Mouse (Mus musculus) hindbrain, embryonic 10.5 days (tissue): ENCODE measurements around the gene Kpna4. TPM values are rescaled to one million over a fixed set of nuclear protein-coding genes. Genes with fewer than 3 reads are reported as not detected.
A peak's percentile ranks its signal among the peaks of the same experiment; 100 is the strongest.

Source experiments
- DNase-seq: peaks from one replicate; pipeline ENCODE4 v3.0.0-alpha.2; 2017; ENCODE audit warnings: low spot score
- H3K27ac ChIP-seq: fragments of 300-500 bp; sonication (generic); 2 replicates; pipeline ENCODE4 v1.5.1; 2016; ENCODE audit warnings: mild to moderate bottlenecking, moderate library complexity
- H3K27me3 ChIP-seq: fragments of 300-500 bp; sonication (generic); 2 replicates; pipeline ENCODE4 v1.6.1; 2016; ENCODE audit warnings: mild to moderate bottlenecking; ENCODE audit not compliant: poor library complexity, insufficient read depth, severe bottlenecking
- H3K36me3 ChIP-seq: fragments of 300-500 bp; sonication (generic); 2 replicates; pipeline ENCODE4 v1.6.1; 2016; ENCODE audit warnings: mild to moderate bottlenecking, moderate library complexity
- H3K4me1 ChIP-seq: fragments of 300-500 bp; sonication (generic); replicated peaks from 2 replicates; pipeline ENCODE4 v1.6.1; 2016; ENCODE audit warnings: mild to moderate bottlenecking
- H3K4me3 ChIP-seq: fragments of 300-500 bp; sonication (generic); 2 replicates; pipeline ENCODE4 v1.5.1; 2016; ENCODE audit warnings: mild to moderate bottlenecking, moderate library complexity
- H3K9me3 ChIP-seq: fragments of 300-500 bp; sonication (generic); 2 replicates; pipeline ENCODE4 v1.6.1; 2016; ENCODE audit warnings: mild to moderate bottlenecking, moderate library complexity
- WGBS: fragments of 180-500 bp; shearing (Covaris S2); methylation state at CpG from one replicate; pipeline ENCODE4 v1.1.7; 2016; 5-methylcytosine and 5-hydroxymethylcytosine counted together
- polyA plus RNA-seq: library from polyadenylated mRNA; unstranded; fragments of >200 nt; fragmentation: Nextera tagmentation; extraction: Ambion mirVana; gene quantifications from 2 replicates; pipeline ENCODE4 v1.2.1, GENCODE M21; 2016

Gene Kpna4
- polyA plus RNA-seq, 1 experiment from 2014 or later = 26.4 TPM

DNA sequence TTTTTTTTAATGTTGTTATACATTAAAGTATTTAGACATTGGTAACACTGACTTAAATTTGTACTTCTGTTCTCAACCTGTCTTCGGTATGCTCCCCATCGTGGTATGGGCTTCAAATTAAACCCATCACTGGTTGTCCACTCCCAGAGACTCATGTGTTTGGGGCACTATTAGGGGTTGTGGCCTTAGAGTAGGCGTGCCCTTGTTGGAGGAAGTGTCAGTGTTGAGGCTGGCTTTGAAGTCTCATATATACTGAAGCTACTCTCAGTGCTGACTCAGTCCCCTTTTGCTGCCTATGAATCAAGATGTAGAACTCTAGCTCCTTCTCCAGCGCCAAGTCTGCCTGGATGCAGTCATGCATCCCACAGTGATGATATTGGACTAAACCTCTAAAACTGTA lies 66.2 kb downstream of the Kpna4 start:
- Histone ChIP-seq H3K4me1 (no peaks in the 10 kb centered on the region), H3K4me3 (no peak overlapping the region)
- WGBS = 92% methylated on average over 4 of the region's 4 CpGs

DNA sequence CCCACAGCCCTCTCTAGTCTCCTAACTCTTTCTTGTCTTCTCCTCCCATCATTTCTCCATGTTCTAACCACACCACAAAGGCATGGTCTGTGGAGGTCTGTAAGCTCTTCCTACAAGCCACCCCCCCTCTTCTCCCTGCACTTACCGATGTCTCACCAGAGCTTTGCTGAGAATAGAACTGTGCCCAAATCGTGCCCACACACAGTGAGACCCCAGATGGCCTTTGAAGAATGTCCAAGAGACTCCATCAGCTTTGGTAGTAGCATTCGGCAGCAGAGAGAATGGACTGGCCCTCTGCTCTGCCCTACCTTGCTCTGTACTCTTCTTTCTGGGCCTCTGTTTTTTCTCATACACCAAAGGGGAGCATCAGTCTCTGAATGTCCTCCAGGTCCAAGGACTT lies 71.0 kb downstream of the Kpna4 start:
- 90% methylated on average over 3 of the region's 3 CpGs for WGBS

More for the DNA sequence above, 66.2 kb downstream of the Kpna4 start:
- Histone ChIP-seq H3K27ac (no peak overlapping the region), H3K36me3 (no peaks in the 10 kb centered on the region), H3K9me3 (no peaks in the 10 kb centered on the region), H3K27me3 (no peaks in the 10 kb centered on the region)
- DNase-seq = no peak

DNA sequence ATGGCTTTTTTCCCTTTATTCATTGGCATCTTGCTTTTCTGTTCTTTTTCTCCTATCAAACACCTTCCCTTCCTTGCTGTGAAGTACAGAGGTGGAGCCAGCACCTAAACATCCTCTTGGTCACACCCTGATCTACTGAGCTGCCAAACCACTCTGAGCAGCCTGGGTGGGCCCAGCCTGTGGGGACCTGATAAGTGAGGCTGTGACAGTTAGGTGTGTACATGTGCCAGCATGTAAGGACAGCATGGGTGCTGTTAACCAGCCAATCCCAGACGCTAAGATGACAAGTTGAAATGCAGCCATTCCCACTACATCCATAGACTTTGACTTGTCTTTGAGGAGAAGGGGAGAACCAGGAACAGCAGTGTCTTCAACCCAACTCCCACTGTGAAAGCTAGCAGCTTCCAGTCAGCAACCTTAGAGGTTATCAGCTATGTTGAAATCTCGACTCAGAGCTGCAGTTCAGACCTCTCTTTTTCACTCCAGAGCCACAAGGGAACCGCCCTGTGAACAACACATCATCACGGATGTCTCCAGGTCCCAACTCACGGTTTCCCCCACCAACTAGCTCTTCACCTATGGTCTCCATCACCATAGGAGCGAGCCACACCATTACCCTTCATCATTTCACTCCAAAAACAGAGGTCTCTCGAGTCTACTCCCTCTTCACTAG lies 72.0 kb downstream of the Kpna4 start:
- H3K36me3 ChIP-seq = no peaks in the 10 kb centered on the region
- H3K4me1 ChIP-seq = no peaks in the 10 kb centered on the region
- H3K27me3 ChIP-seq = no peaks in the 10 kb centered on the region
- H3K9me3 ChIP-seq = no peaks in the 10 kb centered on the region
- no peak for DNase-seq
- no peak overlapping the region for H3K27ac ChIP-seq
- no peak overlapping the region for H3K4me3 ChIP-seq
- WGBS = 83% methylated on average over 7 of the region's 7 CpGs

More for the DNA sequence above, 71.0 kb downstream of the Kpna4 start:
- Histone ChIP-seq H3K27me3 (no peaks in the 10 kb centered on the region), H3K4me1 (no peaks in the 10 kb centered on the region), H3K27ac (no peak overlapping the region), H3K4me3 (no peak overlapping the region), H3K36me3 (no peaks in the 10 kb centered on the region), H3K9me3 (no peaks in the 10 kb centered on the region)
- DNase-seq = no peak

DNA sequence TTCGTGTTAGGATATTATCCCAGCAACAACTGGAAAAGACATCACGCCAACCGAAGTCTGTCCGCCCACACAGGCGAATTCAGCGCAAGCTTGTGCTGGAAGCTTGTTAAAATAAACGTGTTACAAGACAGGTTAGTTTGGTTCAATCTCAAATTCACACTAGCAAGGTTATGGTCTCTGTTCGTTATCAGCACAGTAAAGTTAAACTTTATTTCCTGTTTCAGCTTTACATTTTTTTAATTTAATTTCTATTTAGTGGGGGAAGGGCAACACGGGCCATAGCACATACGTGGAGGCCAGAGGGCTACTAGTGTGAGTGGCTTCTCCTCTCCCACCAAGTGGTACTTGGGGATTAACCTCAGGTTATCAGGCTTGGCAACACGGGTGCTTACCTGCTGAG lies 75.0 kb downstream of the Kpna4 start:
- WGBS = 91% methylated on average over 11 of the region's 11 CpGs

DNA sequence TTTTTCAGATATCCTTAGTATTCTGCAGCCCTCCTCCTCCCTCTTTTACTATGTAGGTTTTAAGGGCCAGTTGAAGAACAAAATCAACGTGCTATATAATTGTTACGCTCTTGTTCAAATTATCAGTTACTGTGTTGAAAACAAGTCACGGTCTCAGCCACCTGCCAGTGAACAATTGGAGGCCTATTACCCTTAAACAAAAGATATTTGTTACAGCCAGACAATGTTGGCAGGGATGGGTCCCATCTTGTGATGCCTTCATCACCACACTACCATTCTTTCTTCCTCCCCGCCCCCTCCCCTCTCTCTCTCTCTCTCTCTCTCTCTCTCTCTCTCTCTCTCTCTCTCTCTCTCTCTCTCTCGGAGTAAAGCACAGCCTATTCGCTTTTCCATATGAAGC lies 77.9 kb downstream of the Kpna4 start:
- Histone ChIP-seq H3K9me3 (no peaks in the 10 kb centered on the region), H3K27ac (no peak overlapping the region), H3K36me3 (no peaks in the 10 kb centered on the region), H3K27me3 (peaks cover 5% of the 10 kb centered on the region; the same call in 1 of the 2 replicates), H3K4me1 (peaks cover 22% of the 10 kb centered on the region; the same call in 1 of the 2 replicates), H3K4me3 (no peak overlapping the region)
- WGBS = 75% methylated on average over 6 of the region's 6 CpGs
- no peak for DNase-seq

More for the DNA sequence above, 75.0 kb downstream of the Kpna4 start:
- H3K4me3 ChIP-seq = no peak overlapping the region
- H3K27me3 ChIP-seq = peaks cover 5% of the 10 kb centered on the region; the same call in 1 of the 2 replicates
- no peak overlapping the region for H3K27ac ChIP-seq
- no peaks in the 10 kb centered on the region for H3K4me1 ChIP-seq
- H3K9me3 ChIP-seq = no peaks in the 10 kb centered on the region
- H3K36me3 ChIP-seq = no peaks in the 10 kb centered on the region
- no peak for DNase-seq

DNA sequence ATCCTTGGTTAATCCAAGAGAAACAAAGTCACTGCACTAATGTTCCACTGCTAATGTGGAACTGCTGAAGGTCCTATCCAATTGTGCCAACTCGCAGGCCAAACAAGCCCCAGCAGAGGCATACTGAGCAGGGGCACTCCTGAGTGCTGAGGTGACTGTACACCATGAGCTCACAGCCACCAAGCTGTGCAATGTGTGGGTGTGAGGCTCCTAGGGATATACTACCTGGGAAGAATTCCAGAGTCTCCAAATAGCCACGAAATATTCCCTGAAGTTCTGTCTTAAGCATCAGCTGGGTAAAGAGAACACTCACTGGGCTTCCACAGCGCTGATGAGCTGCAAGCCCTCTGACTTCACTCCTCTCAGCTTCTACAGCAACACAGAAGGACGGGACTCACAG lies 79.2 kb downstream of the Kpna4 start:
- H3K36me3 ChIP-seq = peaks cover 7% of the 10 kb centered on the region
- H3K9me3 ChIP-seq = no peaks in the 10 kb centered on the region
- DNase-seq = no peak
- no peak overlapping the region for H3K4me3 ChIP-seq
- peaks cover 29% of the 10 kb centered on the region for H3K4me1 ChIP-seq
- H3K27me3 ChIP-seq = peaks cover 5% of the 10 kb centered on the region; the same call in 1 of the 2 replicates
- 85% methylated on average over 4 of the region's 4 CpGs for WGBS
- no peak overlapping the region for H3K27ac ChIP-seq

DNA sequence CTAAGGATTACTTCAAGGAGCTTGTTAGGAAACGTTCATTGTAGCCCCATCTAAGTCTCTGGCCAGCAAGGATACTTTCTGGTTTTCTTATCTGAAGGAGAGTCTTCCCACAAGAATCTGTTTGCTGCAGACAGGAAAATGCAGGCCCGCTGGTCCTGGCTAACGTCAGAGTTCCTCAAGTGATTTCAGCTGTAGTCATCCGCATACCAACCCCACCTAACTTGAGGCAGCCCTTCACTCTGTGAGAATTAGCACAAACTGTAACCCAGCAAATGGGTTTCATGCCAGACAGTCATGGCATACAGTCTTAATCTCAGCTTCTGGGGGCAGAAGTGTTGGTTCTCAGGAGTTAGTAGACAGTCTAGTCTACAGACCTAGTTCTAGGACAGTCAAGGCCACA lies 80.4 kb downstream of the Kpna4 start:
- Histone ChIP-seq H3K4me1 (peaks cover 37% of the 10 kb centered on the region), H3K9me3 (no peaks in the 10 kb centered on the region), H3K27ac (0 out of 2 replicates have a peak overlapping the region, but pooled peaks have one; percentile 3), H3K36me3 (peaks cover 16% of the 10 kb centered on the region), H3K27me3 (peaks cover 5% of the 10 kb centered on the region; the same call in 1 of the 2 replicates), H3K4me3 (no peak overlapping the region)
- 76% methylated on average over 4 of the region's 4 CpGs for WGBS
- DNase-seq = no peak

DNA sequence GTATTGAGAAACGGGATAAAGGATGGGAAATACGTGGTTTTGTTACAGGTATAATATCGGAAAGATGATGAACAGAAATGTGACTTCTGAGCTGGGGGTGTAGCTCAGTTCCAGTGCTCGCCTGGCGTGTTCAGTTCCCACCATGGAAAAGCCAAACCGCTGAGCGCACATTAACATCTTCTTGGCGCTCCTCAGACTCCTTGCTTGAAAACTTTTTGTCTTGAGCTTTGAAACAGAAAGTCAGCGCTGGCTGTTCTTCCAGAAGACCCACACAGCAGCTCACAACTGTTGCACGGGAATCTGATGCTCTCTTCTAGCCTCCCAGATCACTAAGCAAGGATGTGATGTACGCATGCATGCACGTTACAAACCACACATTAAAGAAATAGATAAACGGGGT lies 81.2 kb downstream of the Kpna4 start:
- peaks cover 5% of the 10 kb centered on the region; the same call in 1 of the 2 replicates for H3K27me3 ChIP-seq
- 20% methylated on average over 13 of the region's 13 CpGs for WGBS
- H3K27ac ChIP-seq = peak overlapping the region; percentile 100

DNA sequence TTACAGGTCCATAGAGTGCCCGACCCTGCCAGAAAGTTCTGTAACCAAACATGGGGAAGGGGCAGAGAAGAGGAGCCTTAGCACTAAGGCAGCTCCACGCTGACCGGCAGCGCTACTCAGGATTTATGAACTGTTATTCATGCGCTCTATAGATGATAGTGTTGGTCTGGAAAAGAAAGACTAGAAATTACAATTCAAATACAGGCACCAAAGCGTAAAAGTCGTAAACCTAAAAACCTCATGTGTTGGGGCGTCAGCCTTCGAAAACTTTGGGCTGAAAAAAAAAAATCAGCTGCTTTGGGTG lies 81.6 kb downstream of the Kpna4 start:
- no peaks in the 10 kb centered on the region for H3K9me3 ChIP-seq
- 9% methylated on average over 9 of the region's 9 CpGs for WGBS

More for the DNA sequence above, 81.2 kb downstream of the Kpna4 start:
- Histone ChIP-seq H3K4me1 (peaks cover 45% of the 10 kb centered on the region), H3K9me3 (no peaks in the 10 kb centered on the region), H3K4me3 (peak overlapping the region; percentile 96), H3K36me3 (peaks cover 24% of the 10 kb centered on the region)
- DNase-seq = peak; percentile 35

DNA sequence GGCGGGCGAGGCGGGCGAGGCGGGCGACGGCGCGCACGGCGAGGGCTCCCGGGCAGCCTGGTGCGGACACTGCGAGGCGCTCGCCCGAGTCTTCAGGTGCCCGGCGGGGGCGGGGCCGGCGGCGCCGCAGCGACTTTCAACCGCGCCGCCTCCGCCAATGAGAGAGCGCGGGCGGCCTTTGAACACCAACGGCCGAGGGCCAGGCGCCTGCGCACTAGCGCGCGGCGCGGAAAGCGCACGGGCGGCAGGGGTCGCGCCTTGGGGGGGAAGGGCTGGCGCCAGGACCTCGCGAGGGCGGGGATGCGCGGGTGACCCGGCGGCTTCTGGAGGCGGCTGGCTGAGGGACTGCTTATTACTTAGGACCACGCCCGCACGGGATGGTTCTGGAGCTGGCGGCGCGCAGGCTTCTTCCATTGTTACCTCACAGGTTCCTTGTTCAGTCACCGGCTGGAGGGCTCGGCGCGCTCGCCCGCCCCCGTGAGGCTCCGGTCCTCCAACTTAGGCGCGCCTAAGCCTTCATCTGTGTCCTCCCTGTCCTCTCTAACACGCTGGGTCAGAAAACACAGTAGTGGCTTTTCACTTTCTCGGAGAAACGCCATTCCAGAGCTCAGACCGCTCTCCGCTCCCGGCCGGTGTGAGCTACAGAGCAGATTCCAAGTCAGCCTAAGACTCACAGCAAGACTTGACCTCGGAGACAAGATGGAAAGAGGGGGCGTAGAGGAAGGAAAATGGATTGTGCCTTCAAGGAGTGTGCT lies 82.1 kb downstream of the Kpna4 start, which contains the start of gene Trim59:
Gene Trim59 (minus strand): TSS at position 111 of the 755 bp plus-strand sequence.
- peak; percentile 96 for DNase-seq
- Histone ChIP-seq H3K4me1 (peaks cover 52% of the 10 kb centered on the region), H3K27ac (peak within 1 kb of the TSS; percentile 100), H3K27me3 (peaks cover 5% of the 10 kb centered on the region; the same call in 1 of the 2 replicates), H3K4me3 (peak within 1 kb of the TSS; percentile 96), H3K9me3 (no peaks in the 10 kb centered on the region), H3K36me3 (peaks cover 33% of the 10 kb centered on the region)
- WGBS = under 1% methylated on average over 79 of the region's 80 CpGs

More for the DNA sequence above, 81.6 kb downstream of the Kpna4 start:
- DNase-seq = no peak
- peak overlapping the region; percentile 96 for H3K4me3 ChIP-seq
- peaks cover 28% of the 10 kb centered on the region for H3K36me3 ChIP-seq
- H3K4me1 ChIP-seq = peaks cover 49% of the 10 kb centered on the region
- H3K27ac ChIP-seq = peak overlapping the region; percentile 100
- peaks cover 5% of the 10 kb centered on the region; the same call in 1 of the 2 replicates for H3K27me3 ChIP-seq

DNA sequence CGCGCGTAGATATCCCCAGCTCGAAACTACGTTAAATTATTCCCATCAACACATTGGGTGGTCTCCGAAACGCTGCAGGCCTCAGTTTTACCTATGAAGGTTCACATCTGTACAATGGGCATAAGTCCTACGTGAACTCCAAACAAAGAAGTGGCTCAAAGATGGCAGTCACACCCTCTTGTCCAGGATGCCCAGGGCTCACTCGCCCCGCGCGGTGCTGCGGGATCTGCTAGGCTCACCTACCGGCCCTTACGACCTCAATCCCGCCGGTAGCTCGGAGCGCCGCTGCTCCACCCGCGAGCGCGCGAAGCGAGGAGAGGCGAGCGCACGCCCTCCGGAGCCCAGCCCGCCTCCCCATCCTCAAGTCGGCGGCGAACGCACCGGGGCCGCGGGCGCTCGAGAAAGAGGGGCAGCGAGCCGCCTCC lies 82.7 kb downstream of the Kpna4 start:
- Histone ChIP-seq H3K4me3 (peak overlapping the region; percentile 96), H3K27ac (peak overlapping the region; percentile 100), H3K36me3 (peaks cover 40% of the 10 kb centered on the region), H3K27me3 (peaks cover 5% of the 10 kb centered on the region; the same call in 1 of the 2 replicates), H3K9me3 (no peaks in the 10 kb centered on the region), H3K4me1 (peaks cover 52% of the 10 kb centered on the region)
- peak; percentile 78 for DNase-seq
- WGBS = under 1% methylated on average over 42 of the region's 42 CpGs

DNA sequence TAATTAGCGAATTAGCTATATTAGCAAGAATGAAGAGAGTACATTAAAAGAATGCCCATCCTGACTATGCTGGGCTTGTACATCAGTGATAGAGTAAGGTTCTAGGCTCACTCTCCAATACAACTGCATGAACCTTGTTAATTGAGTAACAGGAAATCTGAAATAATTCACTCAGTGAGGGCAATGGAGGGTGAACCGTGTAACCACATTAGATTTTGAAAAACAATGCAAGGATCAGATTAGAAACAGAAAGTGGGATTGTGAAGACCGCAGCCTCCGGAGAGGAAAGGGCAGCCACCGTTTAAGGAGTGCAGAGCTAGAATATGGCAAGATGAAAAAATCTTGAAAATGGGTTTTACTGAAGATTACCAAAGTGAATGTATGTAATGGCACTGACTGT lies 85.6 kb downstream of the Kpna4 start:
- WGBS = 83% methylated on average over 5 of the region's 5 CpGs
- peak overlapping the region; percentile 96 for H3K4me3 ChIP-seq
- peaks cover 67% of the 10 kb centered on the region for H3K36me3 ChIP-seq

DNA sequence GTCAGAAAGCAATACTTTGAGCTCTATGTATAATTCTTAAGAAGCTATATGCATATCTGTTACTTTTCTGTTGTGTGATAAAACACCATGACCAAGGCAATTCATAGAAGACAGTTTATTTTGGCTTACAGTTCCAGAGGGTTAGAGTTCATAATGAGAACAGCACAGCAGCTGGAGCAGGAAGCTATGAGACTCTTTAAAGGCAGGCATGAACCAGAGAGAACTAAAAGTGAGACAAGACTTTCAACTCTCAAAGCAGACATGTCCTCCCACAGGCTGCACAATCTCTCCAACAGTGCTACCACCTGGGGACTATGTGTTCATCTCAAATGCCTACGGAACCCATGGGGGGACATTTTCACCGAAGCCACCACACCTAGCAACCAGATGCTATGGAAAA lies 86.8 kb downstream of the Kpna4 start:
- Histone ChIP-seq H3K36me3 (peaks cover 79% of the 10 kb centered on the region), H3K27me3 (no peaks in the 10 kb centered on the region), H3K9me3 (no peaks in the 10 kb centered on the region), H3K27ac (no peak overlapping the region), H3K4me1 (peaks cover 38% of the 10 kb centered on the region), H3K4me3 (peak overlapping the region; percentile 96)
- 88% methylated on average over 2 of the region's 2 CpGs for WGBS
- no peak for DNase-seq

More for the DNA sequence above, 85.6 kb downstream of the Kpna4 start:
- Histone ChIP-seq H3K27me3 (no peaks in the 10 kb centered on the region), H3K27ac (no peak overlapping the region), H3K4me1 (peaks cover 50% of the 10 kb centered on the region), H3K9me3 (no peaks in the 10 kb centered on the region)
- no peak for DNase-seq
